Mouse (Mus musculus): Measurements from ENCODE around the gene Gm21818. TPM values are rescaled to one million over a fixed set of nuclear protein-coding genes. Genes with fewer than 3 reads are reported as not detected.
"Not testable (repeated sequence)": the region's sequence is repeated elsewhere in the genome, so short reads cannot be mapped to it uniquely, and the experiment has no call there.

Gm21818 gene
- polyA plus RNA-seq (2016; fragmentation: Nextera tagmentation; extraction: Ambion mirVana): not detected in 2 replicates

DNA sequence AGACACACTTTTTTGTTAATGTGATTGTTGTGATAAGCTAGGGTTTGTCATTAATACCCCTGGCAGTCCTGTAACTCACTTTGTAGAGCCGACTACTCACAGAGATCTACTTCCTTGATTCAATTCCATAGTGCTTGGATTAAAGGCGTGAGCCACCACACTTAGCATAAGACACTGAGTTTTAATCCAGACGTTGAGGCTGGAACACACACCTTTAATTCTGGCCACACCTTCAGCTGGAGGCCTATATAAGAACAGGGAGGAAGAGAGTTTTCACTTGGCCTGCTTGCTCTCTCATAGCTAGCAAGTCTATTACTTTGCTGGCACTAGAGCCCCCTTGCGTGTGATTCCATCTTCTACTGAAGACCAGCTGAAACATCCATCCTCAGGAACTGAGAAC is at the start of gene Gm21818:
TSS of gene Gm21818 (plus strand) at position 301 of the 400 bp plus-strand sequence.
- 68% methylated on average over 4 of the region's 4 CpGs for WGBS
- not testable (repeated sequence) for H3K4me1 ChIP-seq; H3K4me3 ChIP-seq; H3K9me3 ChIP-seq; H3K36me3 ChIP-seq; H3K4me2 ChIP-seq (replicated peaks); ATAC-seq (ENCODE audit: insufficient number of reproducible peaks, insufficient read depth, low FRiP score, low TSS enrichment); H3K27ac ChIP-seq; H3K27me3 ChIP-seq; H3K9ac ChIP-seq

DNA sequence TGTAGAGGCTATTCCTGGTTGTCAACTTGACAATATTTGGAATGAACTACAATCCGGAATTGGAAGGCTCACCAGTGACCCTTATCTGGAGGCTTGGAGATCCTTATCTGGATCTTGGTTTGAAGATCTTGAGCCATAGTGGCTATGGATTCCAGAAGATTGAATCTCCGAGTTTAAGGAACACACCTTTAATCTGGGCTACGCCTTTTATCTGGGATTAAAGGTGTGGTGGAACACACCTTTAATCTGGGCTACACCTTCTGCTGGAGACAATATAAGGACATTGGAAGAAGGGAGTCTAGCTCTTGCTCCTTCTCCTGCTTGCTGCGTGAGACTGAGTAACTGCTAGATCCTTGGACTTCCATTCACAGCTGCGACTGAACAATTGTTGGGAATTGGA is 32.3 kb upstream of the Gm21818 start, which contains the start of gene Gm20767:
TSS of gene Gm20767 (plus strand) at position 301 of the 400 bp plus-strand sequence.
- ATAC-seq (ENCODE audit: insufficient number of reproducible peaks, insufficient read depth, low FRiP score, low TSS enrichment); H3K4me1 ChIP-seq; H3K27me3 ChIP-seq; H3K9ac ChIP-seq; H3K4me3 ChIP-seq; H3K4me2 ChIP-seq (replicated peaks); H3K9me3 ChIP-seq; H3K36me3 ChIP-seq; H3K27ac ChIP-seq: not testable (repeated sequence)
- WGBS: 90% methylated on average over 1 of the region's 5 CpGs

DNA sequence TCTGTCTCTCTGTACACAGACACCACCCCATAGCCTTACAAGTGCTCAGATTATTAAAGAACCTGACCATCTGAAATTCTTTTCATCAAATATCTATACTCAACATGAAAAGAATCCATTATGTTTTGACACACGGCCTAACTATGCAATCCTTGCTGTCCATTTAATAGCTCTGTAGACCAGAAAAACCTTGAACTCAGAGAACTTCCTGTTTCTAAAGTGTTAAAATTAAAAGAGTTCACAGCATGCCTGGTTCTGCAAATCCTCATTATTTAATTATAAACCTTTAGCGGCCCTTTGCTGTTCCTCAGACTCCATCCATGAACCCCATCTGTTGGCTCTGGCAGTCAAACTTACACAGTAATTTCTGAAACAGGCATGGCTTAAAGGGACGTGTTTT is 29.9 kb upstream of the Gm21818 start:
- not testable (repeated sequence) for H3K9ac ChIP-seq; H3K9me3 ChIP-seq; H3K4me3 ChIP-seq; H3K36me3 ChIP-seq; H3K27ac ChIP-seq; H3K27me3 ChIP-seq; ATAC-seq (ENCODE audit: insufficient number of reproducible peaks, insufficient read depth, low FRiP score, low TSS enrichment); H3K4me1 ChIP-seq; H3K4me2 ChIP-seq (replicated peaks)
- WGBS: 78% methylated on average over 2 of the region's 3 CpGs

DNA sequence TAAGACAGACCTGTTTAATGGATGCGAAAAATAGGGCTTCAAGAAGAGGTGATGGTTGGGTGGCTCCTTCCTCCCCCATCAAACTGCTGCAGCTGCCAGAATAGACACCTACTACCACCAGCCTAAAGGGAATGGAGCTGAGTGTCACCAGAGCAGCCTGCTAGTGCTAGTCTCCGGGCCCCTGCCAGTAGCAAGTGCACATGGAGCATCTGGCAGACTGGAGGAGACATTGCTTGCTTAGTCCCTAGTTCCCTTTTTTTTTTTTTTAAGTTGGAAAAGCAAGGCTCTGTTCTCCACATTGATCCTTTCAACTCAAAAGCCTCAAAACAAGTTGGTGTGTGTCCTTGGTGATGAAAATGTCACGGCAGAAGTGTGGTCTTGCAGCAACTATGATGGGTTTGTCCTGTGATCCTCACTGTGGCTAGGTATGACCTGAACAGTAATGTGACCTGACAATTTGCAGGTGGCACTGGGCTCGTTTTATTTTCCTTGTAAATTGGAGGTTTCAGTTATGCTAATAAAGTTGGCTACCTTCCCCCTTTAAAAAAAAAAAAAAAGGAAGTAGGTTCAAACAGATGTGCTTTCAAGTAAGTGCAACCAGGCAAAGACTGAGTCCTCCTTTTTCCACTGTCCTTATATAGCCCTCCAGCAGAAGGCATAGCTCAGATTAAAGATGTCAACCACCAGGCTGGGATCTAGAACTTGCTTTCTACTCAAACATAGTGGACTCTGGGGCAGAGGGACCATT is 22.4 kb upstream of the Gm21818 start:
- not testable (repeated sequence) for H3K9me3 ChIP-seq; H3K4me1 ChIP-seq; H3K27ac ChIP-seq; H3K36me3 ChIP-seq; ATAC-seq (ENCODE audit: insufficient number of reproducible peaks, insufficient read depth, low FRiP score, low TSS enrichment); H3K9ac ChIP-seq; H3K27me3 ChIP-seq; H3K4me3 ChIP-seq; H3K4me2 ChIP-seq (replicated peaks)
- 77% methylated on average over 3 of the region's 4 CpGs for WGBS

DNA sequence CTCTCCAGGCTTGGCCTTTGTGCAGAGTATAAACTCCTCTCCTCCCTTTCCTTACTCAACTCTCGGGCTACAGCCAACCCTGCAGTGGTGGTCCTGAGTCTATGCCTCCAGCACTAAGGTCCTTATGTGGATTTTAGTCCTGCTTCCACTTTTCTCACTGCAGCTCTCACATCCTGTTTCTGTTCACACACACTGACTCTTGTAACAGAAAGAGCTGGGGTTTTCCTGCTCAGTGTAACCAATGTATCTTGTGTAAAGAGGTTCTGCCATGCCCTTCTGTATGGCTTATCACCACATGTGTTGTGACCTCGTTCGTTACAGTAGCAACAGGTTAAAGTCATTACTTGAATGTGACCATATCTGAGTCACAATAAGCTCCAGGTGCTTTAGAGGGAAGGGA is 21.6 kb upstream of the Gm21818 start:
- H3K27me3 ChIP-seq; H3K4me3 ChIP-seq; H3K4me1 ChIP-seq; H3K9ac ChIP-seq; H3K36me3 ChIP-seq; ATAC-seq (ENCODE audit: insufficient number of reproducible peaks, insufficient read depth, low FRiP score, low TSS enrichment); H3K9me3 ChIP-seq; H3K27ac ChIP-seq; H3K4me2 ChIP-seq (replicated peaks): not testable (repeated sequence)
- 69% methylated on average over 3 of the region's 3 CpGs for WGBS

DNA sequence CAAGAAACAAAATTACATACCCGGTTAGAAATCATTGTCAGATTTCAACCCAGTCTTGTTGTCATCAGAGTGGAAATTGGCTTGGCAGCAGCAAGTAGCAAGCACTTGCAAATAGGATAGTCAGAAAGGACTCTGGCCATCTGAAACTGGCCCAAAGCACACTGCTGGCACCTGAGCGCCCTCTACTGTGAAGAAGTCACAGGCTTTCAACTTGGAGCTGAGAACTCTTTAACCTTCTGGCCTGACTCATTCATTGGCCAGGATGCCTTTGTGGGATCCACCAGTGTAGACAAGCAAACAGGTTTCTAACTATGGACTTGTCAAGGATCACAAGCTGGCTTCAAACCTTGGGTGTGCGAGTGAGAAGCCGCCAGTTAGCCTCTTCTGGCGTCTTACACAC is 3.9 kb upstream of the Gm21818 start:
- ATAC-seq (ENCODE audit: insufficient number of reproducible peaks, insufficient read depth, low FRiP score, low TSS enrichment); H3K27ac ChIP-seq; H3K36me3 ChIP-seq; H3K4me3 ChIP-seq; H3K27me3 ChIP-seq; H3K9ac ChIP-seq; H3K4me1 ChIP-seq; H3K4me2 ChIP-seq (replicated peaks); H3K9me3 ChIP-seq: not testable (repeated sequence)
- 53% methylated on average over 5 of the region's 5 CpGs for WGBS

DNA sequence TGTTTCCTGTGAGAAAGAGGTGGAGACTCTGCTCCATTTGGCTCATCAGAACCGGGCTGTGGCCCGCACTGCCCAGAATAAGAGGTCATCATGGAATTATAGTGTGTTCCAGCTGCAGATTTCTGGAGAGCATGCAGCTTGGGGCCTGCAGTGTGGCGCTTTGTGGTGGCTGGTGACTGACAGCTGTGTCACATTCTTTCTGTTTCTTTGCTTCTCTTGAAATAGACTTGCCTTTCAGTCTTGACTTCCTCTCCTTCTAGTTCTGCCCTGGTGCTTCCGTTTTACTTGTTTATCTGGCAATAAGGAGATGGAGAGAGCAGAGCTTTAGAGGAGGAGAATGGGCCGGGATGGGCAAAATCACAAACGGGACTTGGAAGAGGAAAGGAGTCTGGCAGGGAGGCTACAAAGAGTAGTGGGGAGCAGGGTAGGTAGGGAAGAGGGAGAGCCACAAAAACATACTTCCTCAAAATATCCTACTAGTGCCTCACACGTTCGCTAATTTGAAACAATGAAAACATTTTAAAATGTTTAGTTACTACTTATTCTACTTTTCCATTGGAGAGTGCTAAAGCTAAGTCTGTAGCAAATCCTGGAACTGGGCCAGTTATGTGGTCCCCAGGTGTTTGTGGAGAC is 24.1 kb downstream of the Gm21818 start:
- ATAC-seq (ENCODE audit: insufficient number of reproducible peaks, insufficient read depth, low FRiP score, low TSS enrichment); H3K4me2 ChIP-seq (replicated peaks); H3K9me3 ChIP-seq; H3K4me1 ChIP-seq; H3K27ac ChIP-seq; H3K9ac ChIP-seq; H3K27me3 ChIP-seq; H3K36me3 ChIP-seq; H3K4me3 ChIP-seq: not testable (repeated sequence)
- 82% methylated on average over 7 of the region's 8 CpGs for WGBS

DNA sequence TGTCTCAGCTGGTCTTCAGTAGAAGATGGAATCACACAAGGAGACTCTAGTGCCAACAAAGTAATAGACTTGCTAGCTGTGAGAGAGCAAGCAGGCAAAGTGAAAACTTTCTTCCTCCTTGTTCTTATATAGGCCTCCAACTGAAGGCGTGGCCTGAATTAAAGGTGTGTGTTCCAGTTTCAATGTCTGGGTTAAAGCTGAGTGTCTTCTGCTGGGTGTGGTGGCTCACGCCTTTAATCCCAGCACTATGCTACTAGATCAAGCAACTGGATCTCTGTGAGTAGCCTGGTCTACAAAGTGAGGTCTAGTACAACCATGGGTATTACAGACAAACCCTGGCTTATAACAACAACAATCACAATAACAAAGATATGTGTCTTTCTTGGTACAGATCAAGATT is 43.6 kb downstream of the Gm21818 start, which contains the start of gene Gm21762:
TSS of gene Gm21762 (minus strand) at position 101 of the 400 bp plus-strand sequence.
- H3K27me3 ChIP-seq; H3K9me3 ChIP-seq; H3K4me2 ChIP-seq (replicated peaks); H3K36me3 ChIP-seq; H3K9ac ChIP-seq; H3K4me3 ChIP-seq; H3K4me1 ChIP-seq; H3K27ac ChIP-seq; ATAC-seq (ENCODE audit: insufficient number of reproducible peaks, insufficient read depth, low FRiP score, low TSS enrichment): not testable (repeated sequence)
- WGBS: no CpG with 5 or more reads among the region's 2 CpGs

DNA sequence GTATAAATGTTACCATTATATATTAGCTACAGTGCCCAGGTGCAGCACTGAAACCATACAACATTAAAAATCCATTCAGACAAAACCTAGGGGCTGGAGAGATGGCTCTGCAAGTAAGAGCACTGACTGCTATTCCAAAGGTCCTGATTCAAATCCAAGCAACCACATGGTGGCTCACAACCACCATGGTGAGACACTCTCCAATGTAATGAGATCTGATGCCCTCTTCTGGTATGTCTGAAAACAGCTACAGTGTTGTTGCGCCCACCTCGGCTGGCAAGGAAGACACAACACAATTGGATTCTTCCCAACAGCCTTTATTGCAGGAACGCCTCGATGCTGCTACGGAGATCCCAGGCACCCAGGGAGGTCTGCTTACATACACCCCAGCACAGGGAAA is 48.7 kb downstream of the Gm21818 start:
- not testable (repeated sequence) for ATAC-seq (ENCODE audit: insufficient number of reproducible peaks, insufficient read depth, low FRiP score, low TSS enrichment); H3K4me1 ChIP-seq
- WGBS: 86% methylated on average over 5 of the region's 5 CpGs

DNA sequence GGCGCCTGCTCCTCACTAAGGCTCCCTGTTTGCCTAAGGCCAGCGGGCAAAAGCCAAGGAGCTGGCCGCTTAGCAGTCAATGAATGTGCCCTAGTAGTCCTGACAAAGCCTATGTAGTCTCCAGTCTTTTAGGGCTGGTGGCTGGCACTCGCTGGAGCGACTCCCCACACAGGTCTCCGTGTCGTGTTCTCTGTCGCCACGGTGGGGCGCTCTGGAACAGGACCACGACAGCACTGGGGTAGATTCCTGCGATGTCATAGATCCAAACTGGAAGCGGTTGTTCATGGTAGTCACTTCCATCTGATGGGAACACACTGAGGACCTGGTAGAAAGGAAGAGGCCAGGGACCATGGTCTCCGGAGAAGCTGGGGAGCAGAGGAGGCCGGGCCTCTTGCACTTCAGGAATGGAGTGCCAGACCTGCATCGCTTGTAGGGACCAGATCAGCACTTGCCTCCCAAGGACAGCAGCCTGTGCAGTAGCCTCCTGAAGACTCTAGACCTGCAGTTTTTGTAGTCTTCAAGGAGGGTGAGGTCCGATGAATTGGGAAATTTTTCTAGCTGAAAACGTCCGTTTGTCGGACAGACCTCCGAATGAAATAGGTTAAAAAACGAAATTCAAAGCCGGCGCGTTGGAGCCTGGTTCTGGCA is 50.9 kb downstream of the Gm21818 start:
- H3K9me3 ChIP-seq; H3K4me2 ChIP-seq (replicated peaks); H3K4me1 ChIP-seq; H3K27me3 ChIP-seq; H3K9ac ChIP-seq; H3K27ac ChIP-seq; H3K4me3 ChIP-seq; ATAC-seq (ENCODE audit: insufficient number of reproducible peaks, insufficient read depth, low FRiP score, low TSS enrichment); H3K36me3 ChIP-seq: not testable (repeated sequence)
- WGBS: 95% methylated on average over 16 of the region's 25 CpGs

More for the DNA sequence above, 48.7 kb downstream of the Gm21818 start:
- H3K9me3 ChIP-seq; H3K4me2 ChIP-seq (replicated peaks); H3K27me3 ChIP-seq; H3K9ac ChIP-seq; H3K4me3 ChIP-seq; H3K36me3 ChIP-seq; H3K27ac ChIP-seq: not testable (repeated sequence)

Data from embryonic facial prominence, embryonic 12.5 days (tissue).